Mouse (Mus musculus) testis, postnatal 10 days (tissue): Measurements from ENCODE around the gene Meltf.

Experiments
- DNase-seq: peaks from one replicate; pipeline ENCODE4 v3.0.0; 2021; ENCODE audit warnings: low spot score

Meltf gene

GRCm38 (mm10) chr16:31893396-31894141 lies 15.0 kb downstream of the Meltf start:
- no peak for DNase-seq

DNA sequence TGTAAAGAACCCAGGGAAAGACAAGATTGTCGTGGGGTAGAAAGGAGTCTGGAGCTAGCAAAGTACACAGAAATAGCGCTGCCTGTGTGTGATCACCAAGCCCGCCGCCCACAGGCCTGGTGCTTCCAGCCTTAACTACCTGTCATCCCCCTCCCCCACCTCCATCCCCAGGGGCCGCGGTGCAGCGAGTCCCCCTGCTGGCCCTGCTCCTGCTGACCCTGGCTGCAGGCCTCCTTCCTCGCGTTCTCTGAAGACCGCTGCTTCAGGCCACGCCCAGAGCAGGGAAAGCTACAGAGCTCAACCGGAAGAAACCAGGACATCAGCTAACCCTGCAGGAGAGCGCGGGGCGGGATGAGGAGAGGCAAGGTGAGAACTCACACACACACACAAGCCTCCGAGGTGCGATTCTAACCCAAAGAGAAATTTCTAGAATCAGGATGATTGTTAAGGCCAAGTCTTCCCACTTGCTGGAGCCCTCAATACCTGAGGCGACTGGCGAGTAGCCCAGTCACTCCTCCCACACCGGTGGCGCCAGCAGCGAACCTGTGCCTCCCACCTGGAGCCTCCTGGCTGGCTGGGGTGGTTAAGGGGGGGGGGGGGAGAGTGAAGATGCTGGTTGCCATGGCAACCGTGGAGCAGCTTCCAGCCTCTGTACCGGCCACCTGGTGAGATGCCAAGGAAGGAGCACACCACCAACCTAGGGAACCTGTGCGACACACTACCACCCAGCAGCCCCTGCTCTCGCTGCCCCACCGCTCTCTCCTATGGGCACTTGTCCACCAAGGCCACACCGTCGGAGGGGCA lies 18.6 kb downstream of the Meltf start:
- DNase-seq, result peak; percentile 72

- no peak for DNase-seq
Observed at GRCm38 (mm10) chr16:31898546-31899326, 20.1 kb downstream of the Meltf start.

- no peak for DNase-seq
Observed at GRCm38 (mm10) chr16:31901886-31902285, 23.3 kb downstream of the Meltf start.

- DNase-seq, result no peak
Observed at GRCm38 (mm10) chr16:31903239-31903638, 24.6 kb downstream of the Meltf start.

DNA sequence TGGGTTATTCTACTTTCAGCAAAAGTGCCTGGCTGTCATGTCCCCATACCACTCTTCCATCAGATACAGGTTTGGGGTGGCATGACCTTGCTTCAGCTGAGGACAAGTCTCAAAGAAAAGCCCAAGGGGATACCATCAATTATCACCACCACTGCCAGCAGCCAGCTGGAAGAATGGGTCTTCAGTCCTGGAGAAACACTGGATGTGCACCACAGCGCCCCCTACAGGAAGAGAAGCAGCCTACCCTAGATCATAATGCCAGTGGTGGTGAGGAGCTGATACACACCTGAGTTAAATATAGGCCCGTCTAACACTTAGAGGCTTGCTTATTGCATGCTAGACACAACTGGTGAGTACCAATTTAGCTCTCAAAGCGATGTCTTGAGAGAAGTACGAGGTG lies 26.7 kb downstream of the Meltf start:
- no peak for DNase-seq

DNA sequence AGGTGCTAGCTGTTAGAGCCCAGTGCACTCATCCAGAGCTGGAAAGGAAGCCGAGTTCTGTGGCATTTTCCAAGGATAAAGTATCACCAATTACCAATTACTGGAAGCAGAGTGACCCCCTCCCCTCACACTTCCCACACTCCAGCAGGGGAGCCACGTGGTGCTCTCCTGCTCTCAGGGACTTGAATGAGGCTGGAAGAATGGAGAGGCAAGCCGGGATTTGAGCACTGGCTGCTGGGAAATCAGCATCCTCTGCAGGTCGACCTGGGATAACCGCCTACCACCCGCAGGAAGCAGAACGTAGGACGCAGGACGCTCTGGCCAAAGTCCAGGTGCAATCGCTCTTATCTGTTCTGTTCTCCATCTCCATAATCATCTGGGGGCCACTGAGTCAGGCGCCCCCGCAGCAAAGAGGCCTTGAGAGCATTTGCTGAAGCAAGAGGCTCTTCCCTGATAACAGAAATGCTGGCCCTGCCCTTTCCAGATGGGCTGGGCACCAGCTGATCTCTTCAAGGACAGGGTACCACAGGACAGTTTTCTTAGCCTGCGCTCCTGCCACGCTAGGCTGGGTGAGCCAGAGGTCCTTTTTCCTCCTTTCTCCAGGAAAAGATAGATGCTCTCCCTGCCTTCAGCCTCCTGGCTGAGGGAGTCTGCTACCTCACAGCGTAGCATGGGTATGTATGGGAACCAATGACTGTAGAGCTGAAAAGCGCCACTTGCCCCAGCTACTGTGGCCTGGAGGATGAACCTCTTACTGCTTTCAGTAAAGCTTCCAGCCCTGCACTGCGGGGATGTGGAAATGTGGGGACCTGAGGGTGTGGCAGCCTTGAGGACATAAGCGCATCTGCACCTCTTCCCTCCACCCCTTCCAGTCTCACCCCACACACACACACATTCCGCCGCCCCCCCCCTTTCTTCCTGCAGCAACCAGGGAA lies 27.5 kb downstream of the Meltf start:
- DNase-seq, result no peak

GRCm38 (mm10) chr16:31906896-31907295 lies 28.3 kb downstream of the Meltf start:
- peak; percentile 63 for DNase-seq

- DNase-seq, result no peak
Observed at GRCm38 (mm10) chr16:31908959-31909358, 30.3 kb downstream of the Meltf start.

- no peak for DNase-seq
Observed at GRCm38 (mm10) chr16:31910281-31910847, 31.8 kb downstream of the Meltf start.

- no peak for DNase-seq
Observed at GRCm38 (mm10) chr16:31917776-31918175, 39.2 kb downstream of the Meltf start.

DNA sequence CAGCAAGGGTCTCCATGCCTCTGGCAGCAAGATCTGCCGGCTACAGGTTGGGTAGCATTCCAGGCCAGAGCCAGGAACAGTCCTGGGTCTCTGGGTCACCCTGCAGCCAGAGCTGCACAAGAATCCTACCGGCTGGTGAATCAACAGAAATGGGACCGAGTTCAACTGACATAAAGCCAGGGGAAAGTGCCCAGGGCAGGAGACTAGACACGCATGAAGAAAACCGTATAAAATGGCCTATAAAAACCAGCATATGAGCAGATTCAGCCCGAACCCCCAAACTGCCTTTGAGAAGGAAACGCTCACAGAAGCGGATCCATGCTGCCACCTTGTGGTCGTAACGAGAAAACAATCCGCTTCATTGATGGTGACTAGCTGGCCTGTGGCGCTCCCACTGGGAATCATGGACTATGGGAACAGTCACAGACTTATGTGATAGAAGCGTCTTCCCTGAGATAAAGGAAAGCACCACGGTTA lies 39.7 kb downstream of the Meltf start:
- DNase-seq, result peak; percentile 79

GRCm38 (mm10) chr16:31924368-31924767 lies 45.8 kb downstream of the Meltf start:
- DNase-seq, result no peak

DNA sequence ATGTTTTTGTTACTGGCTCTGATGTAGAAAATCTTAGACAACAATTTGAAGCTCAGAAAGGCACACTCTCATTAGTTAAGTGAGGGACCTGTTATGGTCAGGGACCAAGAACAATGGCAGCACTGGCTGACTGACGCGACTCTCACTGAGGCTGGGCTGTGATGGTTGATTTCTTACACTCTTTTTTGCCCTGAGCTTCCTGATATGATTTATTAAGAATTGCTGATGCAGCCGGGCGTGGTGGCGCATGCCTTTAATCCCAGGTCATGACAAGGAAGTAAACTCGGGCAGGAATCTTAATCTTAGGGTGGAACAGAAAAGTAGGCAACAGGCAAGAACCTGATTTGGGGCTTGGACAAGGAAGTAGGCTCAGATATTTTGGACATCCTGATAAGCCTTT lies 47.5 kb downstream of the Meltf start:
- no peak for DNase-seq

DNA sequence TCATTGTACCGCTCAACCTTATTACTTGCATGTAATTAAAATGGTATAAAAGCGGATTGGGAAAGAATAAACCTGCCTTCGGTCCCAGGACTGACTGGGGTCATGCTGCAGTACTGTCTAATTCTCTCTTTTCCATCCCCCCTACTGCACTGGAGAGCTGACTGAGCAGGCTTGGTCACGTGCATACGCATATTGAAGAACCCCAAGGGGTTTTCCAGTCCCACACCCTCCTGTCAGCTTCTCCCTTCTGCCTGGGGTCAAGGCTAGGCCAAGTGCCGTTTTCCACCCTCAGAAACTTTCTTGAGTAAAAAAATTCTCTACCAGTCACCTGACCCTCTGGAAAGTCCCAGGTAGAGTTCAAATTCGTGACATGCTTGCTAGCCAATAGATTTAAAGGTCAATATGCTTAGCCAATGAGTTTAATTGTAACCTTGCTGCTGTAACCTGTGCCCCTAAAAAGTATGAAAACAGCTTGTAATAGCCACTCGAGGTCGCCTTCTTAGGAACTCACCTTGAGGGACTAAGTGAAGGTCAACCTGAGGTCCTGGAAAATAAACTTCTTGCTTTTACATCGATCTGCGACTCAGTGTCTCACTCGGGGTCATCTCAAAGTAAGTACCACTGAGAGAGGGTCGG lies 48.1 kb downstream of the Meltf start:
- no peak for DNase-seq

DNA sequence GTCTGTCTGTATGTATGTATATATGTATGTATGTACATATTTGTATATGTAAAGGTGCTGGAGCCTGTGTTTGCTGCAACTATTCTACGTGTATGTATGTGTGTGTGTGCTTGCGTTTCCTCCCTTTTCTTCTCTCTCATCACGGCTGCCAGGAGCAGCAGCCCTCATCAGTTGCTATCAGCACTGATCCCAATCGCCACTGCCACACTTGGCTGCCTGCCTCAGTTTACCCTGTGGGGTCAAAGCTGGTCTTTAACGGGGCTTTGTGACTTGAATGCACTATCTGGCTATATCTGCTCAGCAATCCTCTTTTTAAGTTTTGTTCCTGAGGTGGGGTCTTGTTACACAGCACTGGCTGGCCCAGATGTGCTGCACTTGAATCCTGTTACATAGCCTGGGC lies 48.8 kb downstream of the Meltf start:
- no peak for DNase-seq

DNA sequence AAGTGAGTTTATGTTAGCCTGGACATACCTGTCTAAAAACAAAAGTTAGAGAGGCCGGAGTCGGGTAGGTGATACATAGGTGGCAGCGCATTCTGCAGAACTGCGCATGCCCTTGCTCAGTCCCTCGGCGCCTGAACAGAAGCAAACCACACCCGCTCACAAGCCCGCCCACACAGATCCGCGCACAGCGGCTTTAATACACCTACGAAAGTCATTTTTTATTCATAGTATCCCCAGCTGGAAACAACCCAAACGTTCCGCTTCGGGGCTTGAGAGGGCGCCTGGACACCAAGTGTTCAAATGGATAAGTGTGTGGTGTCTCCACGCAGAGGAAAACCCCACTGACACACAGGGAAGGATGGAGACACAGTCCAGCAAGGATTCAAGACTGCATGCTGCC lies 52.7 kb downstream of the Meltf start:
- no peak for DNase-seq

- no peak for DNase-seq
Observed at GRCm38 (mm10) chr16:31932255-31932654, 53.6 kb downstream of the Meltf start.

GRCm38 (mm10) chr16:31932840-31933697 lies 54.5 kb downstream of the Meltf start:
- peak; percentile 89 for DNase-seq
